Mouse (Mus musculus): ENCODE results near the gene Ptms. TPM values are rescaled to one million over a fixed set of nuclear protein-coding genes. Genes with fewer than 3 reads are reported as not detected.
A peak's percentile ranks its signal among the peaks of the same experiment; 100 is the strongest.

The Ptms gene
- polyA plus RNA-seq, 1 experiment from 2014 or later: 184 TPM

DNA sequence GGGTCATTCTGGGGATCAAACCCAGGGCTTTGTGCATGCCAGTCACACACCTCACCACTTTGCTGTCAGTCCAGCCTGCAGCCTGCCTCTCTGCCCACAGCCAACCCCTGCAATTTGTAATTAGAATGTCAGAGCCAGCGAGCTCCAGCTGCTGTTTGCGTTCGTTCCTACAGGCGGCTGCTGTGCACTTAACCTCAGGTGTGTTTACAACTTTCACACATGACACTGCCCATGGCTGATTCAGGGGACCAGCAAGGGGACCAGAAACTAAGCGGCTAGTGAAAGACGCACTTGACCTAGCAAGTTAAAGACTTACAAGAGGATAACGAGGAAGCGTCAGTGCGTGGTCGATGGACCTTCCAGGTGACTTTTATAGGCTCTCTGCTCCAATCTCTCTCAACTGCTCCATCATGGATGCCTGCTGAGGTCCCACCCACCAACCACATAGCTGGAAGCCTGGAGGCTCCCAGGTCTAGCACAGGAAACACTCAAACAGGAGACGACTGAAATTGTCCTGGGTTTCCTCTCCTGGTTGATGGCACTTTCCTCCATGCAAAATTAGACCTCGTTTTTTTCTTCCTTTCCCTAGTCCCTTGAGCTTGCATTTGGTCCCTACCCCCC lies 5.4 kb upstream of the Ptms start:
- Histone ChIP-seq H3K9me3 (replicated peaks; ENCODE audit: control insufficient read depth, low read length) (no peaks in the 10 kb centered on the region), H3K36me3 (replicated peaks; ENCODE audit: control insufficient read depth, insufficient read depth, low read depth, low read length) (no peaks in the 10 kb centered on the region), H3K27ac (replicated peaks; ENCODE audit: low read depth, low read length) (no peak overlapping the region), H3K4me2 (ENCODE audit: low read depth, low read length) (no peak overlapping the region; the same call in 1 of the 2 replicates), H3K9ac (replicated peaks; ENCODE audit: low read length) (no peak overlapping the region), H3K4me1 (ENCODE audit: control insufficient read depth, insufficient read depth, low read length) (peaks cover 2% of the 10 kb centered on the region), H3K27me3 (ENCODE audit: control insufficient read depth, insufficient read depth, low read length) (no peaks in the 10 kb centered on the region), H3K4me3 (ENCODE audit: low read depth, low read length) (no peak overlapping the region)
- ATAC-seq (replicated peaks; ENCODE audit: insufficient number of reproducible peaks, low FRiP score, low TSS enrichment, low read depth): no peak
- 38% methylated on average over 12 of the region's 12 CpGs for WGBS
- DNase-seq (ENCODE audit: low spot score): no peak

GRCm38 (mm10) chr6:124921539-124921938 lies 1.6 kb upstream of the Ptms start:
- Histone ChIP-seq H3K27ac (replicated peaks; ENCODE audit: low read depth, low read length) (no peak overlapping the region), H3K4me1 (ENCODE audit: control insufficient read depth, insufficient read depth, low read length) (no peaks in the 10 kb centered on the region; the same call in 1 of the 2 replicates), H3K9me3 (replicated peaks; ENCODE audit: control insufficient read depth, low read length) (no peaks in the 10 kb centered on the region), H3K4me2 (ENCODE audit: low read depth, low read length) (no peak overlapping the region), H3K4me3 (ENCODE audit: low read depth, low read length) (no peak overlapping the region), H3K36me3 (replicated peaks; ENCODE audit: control insufficient read depth, insufficient read depth, low read depth, low read length) (no peaks in the 10 kb centered on the region), H3K9ac (replicated peaks; ENCODE audit: low read length) (no peak overlapping the region), H3K27me3 (ENCODE audit: control insufficient read depth, insufficient read depth, low read length) (no peaks in the 10 kb centered on the region)
- ATAC-seq (replicated peaks; ENCODE audit: insufficient number of reproducible peaks, low FRiP score, low TSS enrichment, low read depth) (no peak), DNase-seq (ENCODE audit: low spot score) (no peak)
- WGBS: 71% methylated on average over 4 of the region's 4 CpGs

- ATAC-seq (replicated peaks; ENCODE audit: insufficient number of reproducible peaks, low FRiP score, low TSS enrichment, low read depth) (no peak), DNase-seq (ENCODE audit: low spot score) (no peak)
- peak overlapping the region; percentile 100 for H3K27ac ChIP-seq (replicated peaks; ENCODE audit: low read depth, low read length)
- H3K4me3 ChIP-seq (ENCODE audit: low read depth, low read length): no peak overlapping the region
- peak overlapping the region; percentile 19; the same call in 1 of the 2 replicates for H3K4me2 ChIP-seq (ENCODE audit: low read depth, low read length)
- H3K4me1 ChIP-seq (ENCODE audit: control insufficient read depth, insufficient read depth, low read length): peaks cover 2% of the 10 kb centered on the region
- peak overlapping the region; percentile 5 for H3K9ac ChIP-seq (replicated peaks; ENCODE audit: low read length)
- 30% methylated on average over 9 of the region's 9 CpGs for WGBS
- H3K36me3 ChIP-seq (replicated peaks; ENCODE audit: control insufficient read depth, insufficient read depth, low read depth, low read length): no peaks in the 10 kb centered on the region
- no peaks in the 10 kb centered on the region for H3K27me3 ChIP-seq (ENCODE audit: control insufficient read depth, insufficient read depth, low read length)
- no peaks in the 10 kb centered on the region for H3K9me3 ChIP-seq (replicated peaks; ENCODE audit: control insufficient read depth, low read length)
Measured at GRCm38 (mm10) chr6:124920318-124921085, 599 bp upstream of the Ptms start.

DNA sequence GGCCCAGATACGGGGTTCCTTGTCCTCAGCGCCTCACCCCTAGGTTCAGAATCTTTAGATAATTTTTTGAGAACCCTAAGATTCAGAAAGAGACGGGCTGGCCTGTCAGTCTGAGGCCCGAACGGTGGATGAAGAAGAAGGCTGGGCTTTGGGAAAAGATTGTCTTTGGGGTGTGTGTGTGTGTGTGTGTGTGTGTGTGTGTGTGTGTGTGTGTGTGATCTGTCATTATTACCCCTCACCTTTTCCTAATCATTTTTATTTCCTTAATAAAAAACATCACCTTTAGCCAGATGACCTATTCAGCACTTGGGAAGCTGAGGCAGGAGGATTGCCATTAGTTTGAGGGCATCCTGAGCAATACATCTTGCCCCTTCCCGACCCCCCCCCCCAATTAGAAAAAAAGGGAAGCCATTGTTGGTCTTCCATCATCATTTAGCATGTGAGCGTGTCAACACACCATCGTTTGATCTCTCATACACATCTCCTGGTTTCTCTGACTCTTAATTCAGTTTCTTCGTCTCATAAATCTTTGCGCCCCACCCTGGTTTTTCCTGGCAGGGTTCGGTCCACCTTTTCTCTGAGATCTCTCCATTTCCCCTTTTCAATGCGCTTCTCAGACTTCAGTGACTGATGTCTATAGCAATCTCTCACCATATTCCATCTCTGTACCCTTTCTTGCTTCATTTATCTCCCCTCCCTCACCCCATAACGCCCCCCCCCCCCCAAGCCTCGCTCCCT lies 844 bp downstream of the Ptms start:
- no peak for ATAC-seq (replicated peaks; ENCODE audit: insufficient number of reproducible peaks, low FRiP score, low TSS enrichment, low read depth)
- DNase-seq (ENCODE audit: low spot score): no peak
- H3K4me3 ChIP-seq (ENCODE audit: low read depth, low read length): no peak overlapping the region
- H3K4me1 ChIP-seq (ENCODE audit: control insufficient read depth, insufficient read depth, low read length): peaks cover 6% of the 10 kb centered on the region
- no peaks in the 10 kb centered on the region for H3K27me3 ChIP-seq (ENCODE audit: control insufficient read depth, insufficient read depth, low read length)
- H3K36me3 ChIP-seq (replicated peaks; ENCODE audit: control insufficient read depth, insufficient read depth, low read depth, low read length): no peaks in the 10 kb centered on the region; the same call in 1 of the 2 replicates
- H3K9me3 ChIP-seq (replicated peaks; ENCODE audit: control insufficient read depth, low read length): no peaks in the 10 kb centered on the region
- H3K9ac ChIP-seq (replicated peaks; ENCODE audit: low read length): 0 out of 2 replicates have a peak overlapping the region, but pooled peaks have one; percentile 18
- no peak overlapping the region; the same call in 1 of the 2 replicates for H3K4me2 ChIP-seq (ENCODE audit: low read depth, low read length)
- 26% methylated on average over 13 of the region's 14 CpGs for WGBS
- peak overlapping the region; percentile 100 for H3K27ac ChIP-seq (replicated peaks; ENCODE audit: low read depth, low read length)

GRCm38 (mm10) chr6:124918331-124918690 lies 1.6 kb downstream of the Ptms start:
- peak overlapping the region; percentile 100 for H3K27ac ChIP-seq (replicated peaks; ENCODE audit: low read depth, low read length)
- ATAC-seq (replicated peaks; ENCODE audit: insufficient number of reproducible peaks, low FRiP score, low TSS enrichment, low read depth) (no peak), DNase-seq (ENCODE audit: low spot score) (no peak)
- no peaks in the 10 kb centered on the region for H3K27me3 ChIP-seq (ENCODE audit: control insufficient read depth, insufficient read depth, low read length)
- H3K4me1 ChIP-seq (ENCODE audit: control insufficient read depth, insufficient read depth, low read length): peaks cover 6% of the 10 kb centered on the region
- peaks cover 5% of the 10 kb centered on the region; the same call in 1 of the 2 replicates for H3K36me3 ChIP-seq (replicated peaks; ENCODE audit: control insufficient read depth, insufficient read depth, low read depth, low read length)
- peak overlapping the region; percentile 92 for H3K4me3 ChIP-seq (ENCODE audit: low read depth, low read length)
- no peaks in the 10 kb centered on the region for H3K9me3 ChIP-seq (replicated peaks; ENCODE audit: control insufficient read depth, low read length)
- whole genome bisulfite sequencing: 13% methylated on average over 7 of the region's 7 CpGs
- peak overlapping the region; percentile 98 for H3K9ac ChIP-seq (replicated peaks; ENCODE audit: low read length)
- peak overlapping the region; percentile 95 for H3K4me2 ChIP-seq (ENCODE audit: low read depth, low read length)

DNA sequence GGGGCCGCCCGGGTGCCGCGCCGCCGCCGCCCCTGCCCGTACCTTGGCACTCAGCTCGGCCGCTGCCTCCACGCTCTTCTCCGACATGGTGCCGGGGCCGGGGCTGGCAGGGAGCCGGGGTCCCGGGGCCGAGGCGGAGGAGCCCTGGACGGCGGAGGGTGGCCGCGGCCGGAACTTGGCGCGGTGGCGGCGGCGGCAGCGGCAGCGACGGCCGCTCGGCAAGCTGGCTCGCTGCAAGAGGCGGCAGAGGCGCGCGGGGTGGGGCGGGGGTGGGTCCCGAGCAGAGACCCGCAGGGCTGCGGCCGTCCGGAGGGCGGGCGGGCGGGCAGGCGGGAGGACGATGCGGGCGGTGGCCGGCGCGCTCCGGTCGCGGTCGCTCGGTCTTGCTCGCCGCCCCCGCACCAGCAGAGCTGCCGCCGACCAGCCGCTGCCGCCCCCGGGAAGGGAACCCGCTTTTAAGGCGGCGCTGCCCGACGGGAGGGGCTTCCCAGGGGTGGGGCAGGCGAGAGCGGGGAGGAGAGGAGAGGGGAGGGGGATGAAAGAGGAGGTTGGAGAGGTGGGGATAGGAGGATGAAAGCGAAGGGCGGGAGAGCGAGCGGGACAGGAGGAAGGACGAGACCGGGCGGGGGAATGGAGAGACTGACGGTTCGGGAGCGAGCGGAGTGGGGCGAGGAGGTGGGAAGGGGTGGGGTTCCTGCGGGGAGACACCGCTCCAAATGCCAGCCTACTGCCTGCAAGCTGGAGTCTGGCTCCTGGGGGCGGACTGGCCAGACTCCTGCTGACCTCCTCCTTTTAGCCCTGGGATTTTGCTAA lies 2.2 kb downstream of the Ptms start:
- H3K4me2 ChIP-seq (ENCODE audit: low read depth, low read length): peak overlapping the region; percentile 95
- H3K9ac ChIP-seq (replicated peaks; ENCODE audit: low read length): peak overlapping the region; percentile 98
- H3K36me3 ChIP-seq (replicated peaks; ENCODE audit: control insufficient read depth, insufficient read depth, low read depth, low read length): peaks cover 5% of the 10 kb centered on the region; the same call in 1 of the 2 replicates
- H3K27me3 ChIP-seq (ENCODE audit: control insufficient read depth, insufficient read depth, low read length): no peaks in the 10 kb centered on the region
- ATAC-seq (replicated peaks; ENCODE audit: insufficient number of reproducible peaks, low FRiP score, low TSS enrichment, low read depth) (peak; percentile 70), DNase-seq (ENCODE audit: low spot score) (peak; percentile 96)
- no peaks in the 10 kb centered on the region for H3K9me3 ChIP-seq (replicated peaks; ENCODE audit: control insufficient read depth, low read length)
- H3K4me3 ChIP-seq (ENCODE audit: low read depth, low read length): peak overlapping the region; percentile 92
- WGBS: 0% methylated on average over 42 of the region's 89 CpGs
- H3K4me1 ChIP-seq (ENCODE audit: control insufficient read depth, insufficient read depth, low read length): peaks cover 6% of the 10 kb centered on the region
- peak overlapping the region; percentile 100 for H3K27ac ChIP-seq (replicated peaks; ENCODE audit: low read depth, low read length)

DNA sequence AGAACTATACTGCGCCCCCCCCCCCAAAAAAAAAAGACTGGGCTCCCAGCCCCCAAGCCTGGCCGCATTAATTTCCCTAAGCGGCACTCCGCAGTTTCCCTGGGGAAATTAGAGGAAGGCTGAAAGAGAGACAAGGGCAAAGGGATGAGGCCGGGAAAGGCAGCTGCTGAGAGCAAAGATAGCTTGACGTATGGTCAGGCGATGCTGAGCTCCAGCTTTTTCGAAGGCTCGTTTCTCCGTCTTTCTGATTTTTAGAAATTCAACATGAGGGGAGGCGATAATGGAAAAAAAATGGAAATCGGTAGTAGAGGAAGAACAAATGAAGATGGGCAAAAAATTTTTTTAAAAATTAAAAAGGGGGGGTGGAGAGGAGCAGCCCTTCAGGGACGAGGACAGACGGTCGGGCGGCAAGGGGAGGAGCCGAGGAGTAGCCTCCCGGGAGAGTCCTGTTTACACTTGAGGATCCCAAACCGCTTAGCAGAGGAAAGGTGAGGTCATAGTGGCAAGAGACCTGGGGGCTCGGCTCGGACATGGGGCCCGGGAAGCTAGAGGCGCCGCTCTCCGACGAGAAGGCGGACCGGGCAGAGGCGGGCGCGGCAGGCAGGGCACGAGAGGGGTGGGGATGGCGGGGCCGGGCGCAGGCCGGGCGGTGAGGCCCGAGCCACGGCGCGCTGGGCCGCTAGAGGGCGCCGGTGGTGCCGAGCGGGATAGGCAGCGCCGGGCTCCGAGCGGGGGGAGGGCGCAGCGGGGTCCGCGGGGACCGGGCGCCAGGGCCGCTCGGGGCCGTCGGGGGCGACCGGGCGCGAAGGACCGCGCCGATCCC lies 3.0 kb downstream of the Ptms start:
- DNase-seq (ENCODE audit: low spot score): peak; percentile 91
- peak overlapping the region; percentile 98 for H3K9ac ChIP-seq (replicated peaks; ENCODE audit: low read length)
- WGBS: 1% methylated on average over 46 of the region's 67 CpGs

More for the DNA sequence above, 3.0 kb downstream of the Ptms start:
- Histone ChIP-seq H3K4me2 (ENCODE audit: low read depth, low read length) (peak overlapping the region; percentile 95), H3K4me1 (ENCODE audit: control insufficient read depth, insufficient read depth, low read length) (peaks cover 6% of the 10 kb centered on the region), H3K27me3 (ENCODE audit: control insufficient read depth, insufficient read depth, low read length) (no peaks in the 10 kb centered on the region), H3K36me3 (replicated peaks; ENCODE audit: control insufficient read depth, insufficient read depth, low read depth, low read length) (peaks cover 5% of the 10 kb centered on the region; the same call in 1 of the 2 replicates), H3K4me3 (ENCODE audit: low read depth, low read length) (peak overlapping the region; percentile 92), H3K9me3 (replicated peaks; ENCODE audit: control insufficient read depth, low read length) (no peaks in the 10 kb centered on the region), H3K27ac (replicated peaks; ENCODE audit: low read depth, low read length) (peak overlapping the region; percentile 100)
- ATAC-seq (replicated peaks; ENCODE audit: insufficient number of reproducible peaks, low FRiP score, low TSS enrichment, low read depth): peak; percentile 56

Measured in embryonic facial prominence, embryonic 11.5 days (tissue).